Mouse (Mus musculus): ENCODE measurements around the gene C2cd3.

The C2cd3 gene

GRCm38 (mm10) chr7:100407677-100408076 is 35.6 kb downstream of the C2cd3 start:
- DNase-seq (ENCODE audit: low spot score) = no peak

GRCm38 (mm10) chr7:100408684-100409083 is 36.7 kb downstream of the C2cd3 start:
- no peak for DNase-seq (ENCODE audit: low spot score)

- no peak for DNase-seq (ENCODE audit: low spot score)
Observed at GRCm38 (mm10) chr7:100425795-100426194, 53.8 kb downstream of the C2cd3 start.

- DNase-seq (ENCODE audit: low spot score) = no peak
Observed at GRCm38 (mm10) chr7:100429102-100429501, 57.1 kb downstream of the C2cd3 start.

- DNase-seq (ENCODE audit: low spot score) = no peak
Observed at GRCm38 (mm10) chr7:100429911-100430310, 57.9 kb downstream of the C2cd3 start.

- DNase-seq (ENCODE audit: low spot score) = no peak
Observed at GRCm38 (mm10) chr7:100431103-100431502, 59.1 kb downstream of the C2cd3 start.

GRCm38 (mm10) chr7:100433295-100433694 is 61.3 kb downstream of the C2cd3 start:
- DNase-seq (ENCODE audit: low spot score) = no peak

GRCm38 (mm10) chr7:100443728-100444127 is 71.7 kb downstream of the C2cd3 start:
- no peak for DNase-seq (ENCODE audit: low spot score)

GRCm38 (mm10) chr7:100446271-100446670 is 74.2 kb downstream of the C2cd3 start:
- DNase-seq (ENCODE audit: low spot score) = no peak

GRCm38 (mm10) chr7:100448530-100448929 is 76.5 kb downstream of the C2cd3 start:
- DNase-seq (ENCODE audit: low spot score) = no peak

- DNase-seq (ENCODE audit: low spot score) = no peak
Observed at GRCm38 (mm10) chr7:100448985-100449384, 77.0 kb downstream of the C2cd3 start.

GRCm38 (mm10) chr7:100458153-100458552 is 86.1 kb downstream of the C2cd3 start:
- no peak for DNase-seq (ENCODE audit: low spot score)

- no peak for DNase-seq (ENCODE audit: low spot score)
Observed at GRCm38 (mm10) chr7:100459862-100460261, 87.8 kb downstream of the C2cd3 start.

GRCm38 (mm10) chr7:100461621-100462151 is 89.7 kb downstream of the C2cd3 start:
- DNase-seq (ENCODE audit: low spot score) = no peak

- no peak for DNase-seq (ENCODE audit: low spot score)
Observed at GRCm38 (mm10) chr7:100463194-100463593, 91.2 kb downstream of the C2cd3 start.

GRCm38 (mm10) chr7:100463757-100464156 is 91.7 kb downstream of the C2cd3 start:
- DNase-seq (ENCODE audit: low spot score) = no peak

- no peak for DNase-seq (ENCODE audit: low spot score)
Observed at GRCm38 (mm10) chr7:100464248-100464647, 92.2 kb downstream of the C2cd3 start.

- no peak for DNase-seq (ENCODE audit: low spot score)
Observed at GRCm38 (mm10) chr7:100465248-100465647, 93.2 kb downstream of the C2cd3 start.

GRCm38 (mm10) chr7:100465656-100466309 is 93.8 kb downstream of the C2cd3 start:
- DNase-seq (ENCODE audit: low spot score) = peak; percentile 36

- no peak for DNase-seq (ENCODE audit: low spot score)
Observed at GRCm38 (mm10) chr7:100466781-100467510, 94.9 kb downstream of the C2cd3 start.

- DNase-seq (ENCODE audit: low spot score) = no peak
Observed at GRCm38 (mm10) chr7:100468761-100469160, 96.7 kb downstream of the C2cd3 start.

- no peak for DNase-seq (ENCODE audit: low spot score)
Observed at GRCm38 (mm10) chr7:100469502-100469901, 97.5 kb downstream of the C2cd3 start.

GRCm38 (mm10) chr7:100470796-100471406 is 98.9 kb downstream of the C2cd3 start:
- DNase-seq (ENCODE audit: low spot score) = no peak

Data from urinary bladder, postnatal 10 days (tissue).